Mouse (Mus musculus) adrenal gland, postnatal 25 days (tissue): ENCODE data around the gene Rapgef5. TPM values are rescaled to one million over a fixed set of nuclear protein-coding genes. Genes with fewer than 3 reads are reported as not detected.
A peak's percentile ranks its signal among the peaks of the same experiment; 100 is the strongest.

Experiments used
- DNase-seq: peaks from one replicate; pipeline ENCODE4 v3.0.0; 2021; ENCODE audit warnings: mixed read lengths
- total RNA-seq: library from RNA; stranded (reverse); gene quantifications from 2 replicates; pipeline ENCODE4 v1.2.3, GENCODE M21; 2021

The Rapgef5 gene
- total RNA-seq, 1 experiment from 2014 or later, result 41.8 TPM

- no peak for DNase-seq
These were observed 156.9 kb downstream of the Rapgef5 start for GRCm38 (mm10) chr12:117673188-117673587.

- no peak for DNase-seq
These were observed 158.2 kb downstream of the Rapgef5 start for GRCm38 (mm10) chr12:117674511-117674910.

GRCm38 (mm10) chr12:117676265-117676664 is 160.0 kb downstream of the Rapgef5 start:
- no peak for DNase-seq

GRCm38 (mm10) chr12:117678916-117679315 is 162.6 kb downstream of the Rapgef5 start:
- DNase-seq, result no peak

GRCm38 (mm10) chr12:117679795-117680194 is 163.5 kb downstream of the Rapgef5 start:
- no peak for DNase-seq

GRCm38 (mm10) chr12:117681273-117681672 is 165.0 kb downstream of the Rapgef5 start:
- no peak for DNase-seq

GRCm38 (mm10) chr12:117683377-117683776 is 167.1 kb downstream of the Rapgef5 start:
- DNase-seq, result no peak

- no peak for DNase-seq
These were observed 167.7 kb downstream of the Rapgef5 start for GRCm38 (mm10) chr12:117683984-117684383.

GRCm38 (mm10) chr12:117684788-117685187 is 168.5 kb downstream of the Rapgef5 start:
- DNase-seq, result no peak

GRCm38 (mm10) chr12:117685336-117685735 is 169.1 kb downstream of the Rapgef5 start:
- no peak for DNase-seq

- DNase-seq, result no peak
These were observed 170.5 kb downstream of the Rapgef5 start for GRCm38 (mm10) chr12:117686732-117687131.

- peak; percentile 52 for DNase-seq
These were observed 172.6 kb downstream of the Rapgef5 start for GRCm38 (mm10) chr12:117688655-117689548.

- no peak for DNase-seq
These were observed 175.1 kb downstream of the Rapgef5 start for GRCm38 (mm10) chr12:117691336-117691735.

GRCm38 (mm10) chr12:117692775-117693174 is 176.5 kb downstream of the Rapgef5 start:
- no peak for DNase-seq

- peak; percentile 4 for DNase-seq
These were observed 183.8 kb downstream of the Rapgef5 start for GRCm38 (mm10) chr12:117699950-117700665.

GRCm38 (mm10) chr12:117700927-117701326 is 184.6 kb downstream of the Rapgef5 start:
- DNase-seq, result no peak

GRCm38 (mm10) chr12:117702291-117702690 is 186.0 kb downstream of the Rapgef5 start:
- DNase-seq, result no peak

GRCm38 (mm10) chr12:117702928-117703327 is 186.6 kb downstream of the Rapgef5 start:
- DNase-seq, result no peak

- DNase-seq, result no peak
These were observed 187.1 kb downstream of the Rapgef5 start for GRCm38 (mm10) chr12:117703413-117703812.

- DNase-seq, result no peak
These were observed 189.0 kb downstream of the Rapgef5 start for GRCm38 (mm10) chr12:117705308-117705707.

- DNase-seq, result no peak
These were observed 193.0 kb downstream of the Rapgef5 start for GRCm38 (mm10) chr12:117709280-117709679.

GRCm38 (mm10) chr12:117712474-117712873 is 196.2 kb downstream of the Rapgef5 start:
- DNase-seq, result no peak

- DNase-seq, result no peak
These were observed 197.3 kb downstream of the Rapgef5 start for GRCm38 (mm10) chr12:117713616-117714015.
